Mouse (Mus musculus): ENCODE data around the gene Rhox2a. TPM values are rescaled to one million over a fixed set of nuclear protein-coding genes. Genes with fewer than 3 reads are reported as not detected.
"Not testable (repeated sequence)": the region's sequence is repeated elsewhere in the genome, so short reads cannot be mapped to it uniquely, and the experiment has no call there.

Rhox2a gene
- total RNA-seq (2022) = not detected

- not testable (repeated sequence) for DNase-seq (ENCODE audit: low spot score in 2 of 2)
Measured at GRCm38 (mm10) chrX:37244676-37245075, at the start of gene Rhox2a. Gene Rhox2a, plus strand, starts transcription at chrX:37244976.

GRCm38 (mm10) chrX:37198676-37199075 is 46.1 kb upstream of the Rhox2a start:
- no peak for DNase-seq (ENCODE audit: low spot score in 2 of 2)

- no peak for DNase-seq (ENCODE audit: low spot score in 2 of 2)
Measured at GRCm38 (mm10) chrX:37210941-37211340, 33.8 kb upstream of the Rhox2a start, which contains the start of gene Gm9. Gene Gm9, minus strand, starts transcription at chrX:37211041.

GRCm38 (mm10) chrX:37222158-37222557 is 22.6 kb upstream of the Rhox2a start, which contains the start of gene Rhox1:
Gene Rhox1, minus strand, starts transcription at chrX:37222258.
- not testable (repeated sequence) for DNase-seq (ENCODE audit: low spot score in 2 of 2)

- DNase-seq (ENCODE audit: low spot score in 2 of 2) = not testable (repeated sequence)
Measured at GRCm38 (mm10) chrX:37249619-37250018, 4.8 kb downstream of the Rhox2a start, which contains the start of gene Rhox3a. Gene Rhox3a, plus strand, starts transcription at chrX:37249919.

GRCm38 (mm10) chrX:37265038-37265437 is 20.3 kb downstream of the Rhox2a start, which contains the start of gene Rhox4a:
Gene Rhox4a, plus strand, starts transcription at chrX:37265338.
- not testable (repeated sequence) for DNase-seq (ENCODE audit: low spot score in 2 of 2)

Other genes starting within 250 kb of the Rhox2a start
- not detected for gene Sowahd, start 196.1 kb upstream of the Rhox2a start, total RNA-seq (2022)
- gene Rpl39, start 159.6 kb upstream of the Rhox2a start, total RNA-seq (2022) = 100 to 1,000 TPM; 184 to 339 (median 269) TPM
- 10 to 100 TPM; 17.3 to 23.3 (median 21.3) TPM for gene Upf3b, start 134.7 kb upstream of the Rhox2a start, total RNA-seq (2022)
- 10 to 100 TPM; 12.9 to 19.4 (median 14.3) TPM for gene Nkap, start 118.2 kb upstream of the Rhox2a start, total RNA-seq (2022)
- under 1 TPM in 2 of 4 experiments, not detected in 2; 0.23 to 0.34 TPM for gene Akap14, start 76.1 kb upstream of the Rhox2a start, total RNA-seq (2022)
- gene Ndufa1, start 53.8 kb upstream of the Rhox2a start, total RNA-seq (2022) = 100 to 1,000 TPM; 161 to 234 (median 206) TPM
- 10 to 100 TPM in 1 of 4 experiments, 1 to 10 TPM in 3; 7.1 to 10.1 (median 7.9) TPM for gene Rnf113a1, start 53.7 kb upstream of the Rhox2a start, total RNA-seq (2022)
- gene Gm9, start 33.9 kb upstream of the Rhox2a start, total RNA-seq (2022) = not detected
- gene Rhox1, start 22.7 kb upstream of the Rhox2a start, total RNA-seq (2022) = not detected
- not detected for gene Rhox3a, start 4.9 kb downstream of the Rhox2a start, total RNA-seq (2022)
- gene Rhox4a, start 20.4 kb downstream of the Rhox2a start, total RNA-seq (2022) = not detected
- gene Rhox3a2, start 135.1 kb downstream of the Rhox2a start, total RNA-seq (2022) = not detected
- not detected for gene Rhox4a2, start 145.9 kb downstream of the Rhox2a start, total RNA-seq (2022)
- gene Rhox2b, start 167.1 kb downstream of the Rhox2a start, total RNA-seq (2022) = not detected
- not detected for gene Rhox4b, start 187.5 kb downstream of the Rhox2a start, total RNA-seq (2022)
- gene Rhox2c, start 208.7 kb downstream of the Rhox2a start, total RNA-seq (2022) = not detected
- gene Rhox3c, start 213.6 kb downstream of the Rhox2a start, total RNA-seq (2022) = not detected
- not detected for gene Rhox4c, start 235.4 kb downstream of the Rhox2a start, total RNA-seq (2022)
- gene Rhox2d, start 248.5 kb downstream of the Rhox2a start, total RNA-seq (2022) = not detected

Data from layer of hippocampus, adult 8-10 months (tissue).